Comparison of ENCODE assay signal across 9 mouse cellular contexts in the genomic region with DNA sequence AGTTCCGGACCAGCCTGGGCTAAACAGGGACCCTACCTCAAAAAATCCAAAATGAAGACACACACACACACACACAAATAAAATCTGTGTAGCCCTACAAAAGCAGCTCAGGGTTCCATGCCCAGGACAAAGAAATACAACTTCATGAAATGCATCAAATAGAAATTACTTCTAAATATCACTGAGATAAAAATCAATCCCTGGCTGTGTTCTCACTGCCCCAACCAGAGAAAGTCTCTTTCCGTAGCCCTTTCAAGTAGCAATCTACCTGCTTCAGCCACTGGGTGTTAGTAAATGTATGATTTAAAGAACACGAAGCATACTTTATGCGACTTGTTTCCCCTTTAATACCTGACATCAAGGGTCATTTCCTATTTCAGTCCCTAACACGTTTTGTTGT. TPM values are rescaled to one million over a fixed set of nuclear protein-coding genes. Genes with fewer than 3 reads are reported as not detected.
DNase-seq lines count a peak whose midpoint lies in the region; ATAC-seq and TF ChIP-seq lines count a peak whose summit lies in the region.
"Had no signal": no experiment of that assay in that cellular context is flagged by ENCODE, and none has a peak within 500 bp of the region (broad histone marks: within the 10 kb centered on the region; RNA-seq: fewer than 3 reads in every experiment).

No protein-coding gene starts in this region.

- ATAC-seq in lung, postnatal 0 days, result no peak
- no peak for ATAC-seq in limb, embryonic 15.5 days (ENCODE audit: insufficient number of reproducible peaks, low FRiP score, low TSS enrichment, low read depth)
- no peak for ATAC-seq in stomach, postnatal 0 days (ENCODE audit: low FRiP score, low TSS enrichment)
- ATAC-seq in megakaryocyte progenitor cell, adult 5-6 weeks (replicated peaks; ENCODE audit: poor library complexity), result no peak

- no peaks in the 10 kb centered on the region for H3K4me1 ChIP-seq in cerebellum, adult 2 months (ENCODE audit: control insufficient read depth, insufficient read depth, low read length)
- H3K4me1 ChIP-seq in lung, postnatal 0 days (ENCODE audit: insufficient read depth, low read depth, low read length), result peaks cover 12% of the 10 kb centered on the region; the same call in 1 of the 2 replicates
- H3K4me1 ChIP-seq in limb, embryonic 15.5 days, result peaks cover 16% of the 10 kb centered on the region
- H3K4me1 ChIP-seq in stomach, postnatal 0 days (replicated peaks; ENCODE audit: control insufficient read depth, insufficient read depth), result peaks cover 12% of the 10 kb centered on the region

- no peak for TF ChIP-seq EP300 in lung, postnatal 0 days (IDR thresholded peaks at IDR 0.05)
- no peak for TF ChIP-seq EP300 in stomach, postnatal 0 days (optimal IDR thresholded peaks at IDR 0.05)

- peak overlapping the region; percentile 84 for H3K4me2 ChIP-seq in lung, postnatal 0 days (replicated peaks; ENCODE audit: low read depth, low read length)
- peak overlapping the region; percentile 79 for H3K4me2 ChIP-seq in limb, embryonic 15.5 days
- H3K4me2 ChIP-seq in stomach, postnatal 0 days (replicated peaks; ENCODE audit: low read depth), result peak overlapping the region; percentile 81

- peak overlapping the region; percentile 91; the same call in 1 of the 2 replicates for H3K9ac ChIP-seq in lung, postnatal 0 days (replicated peaks; ENCODE audit: low read depth)
- no peak overlapping the region for H3K9ac ChIP-seq in limb, embryonic 15.5 days
- H3K9ac ChIP-seq in stomach, postnatal 0 days (ENCODE audit: low read length), result peak overlapping the region; percentile 41

- no peak for TF ChIP-seq POLR2A in cerebellum, adult 2 months (IDR thresholded peaks at IDR 0.05; ENCODE audit: borderline replicate concordance, insufficient read depth, low read length)

- H3K27ac ChIP-seq in cerebellum, adult 2 months (ENCODE audit: insufficient read depth, low read length), result no peak overlapping the region
- no peak overlapping the region for H3K27ac ChIP-seq in lung, postnatal 0 days (ENCODE audit: low read length)
- H3K27ac ChIP-seq in limb, embryonic 15.5 days, result no peak overlapping the region
- no peak overlapping the region for H3K27ac ChIP-seq in stomach, postnatal 0 days (replicated peaks)

- DNase-seq in cerebellum, adult 2 months, result no peak
- no peak for DNase-seq in cerebellum, adult 11 months
- no peak for DNase-seq in lung, postnatal 0 days (ENCODE audit: low spot score)
- DNase-seq in lung, postnatal 25 days (ENCODE audit: low spot score), result no peak
- DNase-seq in stomach, postnatal 0 days (ENCODE audit: low spot score), result no peak
- no peak for DNase-seq in urinary bladder, postnatal 25 days (ENCODE audit: low spot score)
- DNase-seq: thymus, postnatal 4 days had no signal

- peaks cover 9% of the 10 kb centered on the region; the same call in 1 of the 2 replicates for H3K36me3 ChIP-seq in lung, postnatal 0 days (ENCODE audit: insufficient read depth, low read length)
- H3K36me3 ChIP-seq in limb, embryonic 15.5 days, result peaks cover 21% of the 10 kb centered on the region
- peaks cover 4% of the 10 kb centered on the region; the same call in 1 of the 2 replicates for H3K36me3 ChIP-seq in stomach, postnatal 0 days (ENCODE audit: control insufficient read depth, insufficient read depth, low read length)

- no peaks in the 10 kb centered on the region for H3K9me3 ChIP-seq in lung, postnatal 0 days (ENCODE audit: low read length)
- no peaks in the 10 kb centered on the region for H3K9me3 ChIP-seq in limb, embryonic 15.5 days
- H3K9me3 ChIP-seq in stomach, postnatal 0 days (ENCODE audit: control insufficient read depth, low read length), result no peaks in the 10 kb centered on the region

- WGBS in cerebellum, adult 2 months, result 15% methylated on average over 5 of the region's 5 CpGs
- 24% methylated on average over 5 of the region's 5 CpGs for WGBS in lung, postnatal 0 days
- 18% methylated on average over 5 of the region's 5 CpGs for WGBS in limb, embryonic 15.5 days
- 31% methylated on average over 5 of the region's 5 CpGs for WGBS in stomach, postnatal 0 days

- H3K4me3 ChIP-seq in cerebellum, adult 2 months (replicated peaks; ENCODE audit: insufficient read depth, low read depth, low read length), result peak overlapping the region; percentile 98
- peak overlapping the region; percentile 90 for H3K4me3 ChIP-seq in lung, postnatal 0 days (ENCODE audit: low read depth, low read length)
- peak overlapping the region; percentile 83 for H3K4me3 ChIP-seq in limb, embryonic 15.5 days
- H3K4me3 ChIP-seq in stomach, postnatal 0 days (ENCODE audit: low read depth, low read length), result peak overlapping the region; percentile 70

- no peaks in the 10 kb centered on the region for H3K27me3 ChIP-seq in cerebellum, adult 2 months (ENCODE audit: control insufficient read depth, insufficient read depth, low read length)
- no peaks in the 10 kb centered on the region for H3K27me3 ChIP-seq in lung, postnatal 0 days (replicated peaks; ENCODE audit: insufficient read depth, low read length)
- H3K27me3 ChIP-seq in limb, embryonic 15.5 days, result no peaks in the 10 kb centered on the region
- no peaks in the 10 kb centered on the region for H3K27me3 ChIP-seq in stomach, postnatal 0 days (ENCODE audit: control insufficient read depth, insufficient read depth, low read length)

- no peak for TF ChIP-seq CTCF in cerebellum, adult 2 months (IDR thresholded peaks at IDR 0.05; ENCODE audit: borderline replicate concordance, insufficient read depth, low read depth, low read length)
- TF ChIP-seq CTCF in lung, postnatal 0 days (IDR thresholded peaks at IDR 0.05), result no peak
- no peak for TF ChIP-seq CTCF in stomach, postnatal 0 days (IDR thresholded peaks at IDR 0.05; ENCODE audit: low read depth)

RNA-seq across cellular contexts. Expression of a gene that starts 44.2 kb away (rescaled TPM):
- polyA plus RNA-seq in cerebellum, adult 2 months (2012; rRNA removed), result 15.3 and 17.2 TPM in 2 replicates
- polyA plus RNA-seq in lung, postnatal 0 days (2015; fragmentation: Nextera tagmentation; extraction: Ambion mirVana), result 5.4 and 5.5 TPM in 2 replicates
- polyA plus RNA-seq in limb, embryonic 15.5 days (2015; fragmentation: Nextera tagmentation; extraction: Ambion mirVana), result 3.7 and 4.8 TPM in 2 replicates
- polyA plus RNA-seq in stomach, postnatal 0 days (2015; fragmentation: Nextera tagmentation; extraction: Ambion mirVana), result 2.9 and 3.2 TPM in 2 replicates
- 44.1 and 50.3 TPM in 2 replicates for total RNA-seq in megakaryocyte progenitor cell, adult 5-6 weeks (2015)
- 35.1 and 38.2 TPM in 2 replicates for total RNA-seq in megakaryocyte progenitor cell, adult 5-6 weeks (2017)

RNA-seq across cellular contexts. Expression of a gene that starts 44.9 kb away (rescaled TPM):
- 32.1 and 34.2 TPM in 2 replicates for polyA plus RNA-seq in cerebellum, adult 2 months (2012; rRNA removed)
- polyA plus RNA-seq in lung, postnatal 0 days (2015; fragmentation: Nextera tagmentation; extraction: Ambion mirVana), result 18.4 and 20.0 TPM in 2 replicates
- 8.3 and 9.0 TPM in 2 replicates for polyA plus RNA-seq in limb, embryonic 15.5 days (2015; fragmentation: Nextera tagmentation; extraction: Ambion mirVana)
- polyA plus RNA-seq in stomach, postnatal 0 days (2015; fragmentation: Nextera tagmentation; extraction: Ambion mirVana), result 10.2 and 11.0 TPM in 2 replicates
- total RNA-seq in megakaryocyte progenitor cell, adult 5-6 weeks (2015), result 7.4 and 15.1 TPM in 2 replicates
- 5.3 and 5.9 TPM in 2 replicates for total RNA-seq in megakaryocyte progenitor cell, adult 5-6 weeks (2017)
